9 mouse cellular contexts compared by ENCODE assay signal in genomic region chr1:135258380-135259127, GRCm38 (mm10). TPM values are rescaled to one million over a fixed set of nuclear protein-coding genes. Genes with fewer than 3 reads are reported as not detected.
A peak's percentile ranks its signal among the peaks of the same experiment; 100 is the strongest.
DNase-seq lines count a peak whose midpoint lies in the region; ATAC-seq and TF ChIP-seq lines count a peak whose summit lies in the region.
"Had no signal": no experiment of that assay in that cellular context is flagged by ENCODE, and none has a peak within 500 bp of the region (broad histone marks: within the 10 kb centered on the region; RNA-seq: fewer than 3 reads in every experiment).

Gene Elf3 (minus strand): TSS chr1:135258568.

- TF ChIP-seq POLR2A in heart, adult 2 months (IDR thresholded peaks at IDR 0.05; ENCODE audit: insufficient read depth, low read depth, low read length), result no peak
- TF ChIP-seq POLR2A in myocyte (IDR thresholded peaks at IDR 0.05; ENCODE audit: insufficient read length, low read depth), result no peak

- no peak for TF ChIP-seq CTCF in heart, adult 2 months (IDR thresholded peaks at IDR 0.05)

- no peak within 1 kb of the TSS for H3K27ac ChIP-seq in heart, adult 2 months
- 0 out of 2 replicates have a peak within 1 kb of the TSS, but pooled peaks have one; percentile 38 for H3K27ac ChIP-seq in hindbrain, embryonic 14.5 days

- TF ChIP-seq EP300 in heart, adult 2 months (IDR thresholded peaks at IDR 0.05; ENCODE audit: insufficient read depth, low read depth, low read length), result no peak

- H3K4me1 ChIP-seq in heart, adult 2 months (ENCODE audit: control insufficient read depth, insufficient read depth, low read length), result no peaks in the 10 kb centered on the region
- H3K4me1 ChIP-seq in hindbrain, embryonic 14.5 days (replicated peaks; ENCODE audit: control insufficient read depth, insufficient read depth, low read length), result peaks cover 10% of the 10 kb centered on the region; the same call in 1 of the 2 replicates

- intact Hi-C loops in heart, adult 2 months (cut with DNase I), result loop anchor here (1.0 to 2.0 kb wide), 3 partner anchors 86 to 110 kb away; no protein-coding TSS in a partner anchor

- peak within 1 kb of the TSS; percentile 48 for H3K4me2 ChIP-seq in hindbrain, embryonic 14.5 days (replicated peaks)
- peak within 1 kb of the TSS; percentile 44 for H3K4me2 ChIP-seq in myocyte (ENCODE audit: low read depth)

- peak within 1 kb of the TSS; percentile 18; the same call in 1 of the 2 replicates for H3K4me3 ChIP-seq in heart, adult 2 months
- H3K4me3 ChIP-seq in hindbrain, embryonic 14.5 days (replicated peaks; ENCODE audit: low read length), result peak within 1 kb of the TSS; percentile 13; the same call in 1 of the 2 replicates
- no peak within 1 kb of the TSS for H3K4me3 ChIP-seq in myocyte

- H3K79me2 ChIP-seq in heart, adult 2 months (replicated peaks; ENCODE audit: control insufficient read depth, insufficient read depth, low read length), result no peaks in the 10 kb centered on the region
- no peaks in the 10 kb centered on the region for H3K79me2 ChIP-seq in myocyte (ENCODE audit: control insufficient read depth, insufficient read depth)

- no peak within 1 kb of the TSS for H3ac ChIP-seq in myocyte (ENCODE audit: control insufficient read depth, insufficient read length)

- 32% methylated on average over 19 of the region's 19 CpGs for WGBS in heart, adult 2 months
- WGBS in hindbrain, embryonic 14.5 days, result 5% methylated on average over 19 of the region's 19 CpGs

- ATAC-seq in hindbrain, embryonic 14.5 days (ENCODE audit: low FRiP score), result peak; percentile 46

- no peaks in the 10 kb centered on the region for H3K36me3 ChIP-seq in heart, adult 2 months (ENCODE audit: control insufficient read depth, insufficient read depth, low read length)
- peaks cover 21% of the 10 kb centered on the region for H3K36me3 ChIP-seq in hindbrain, embryonic 14.5 days (replicated peaks; ENCODE audit: control insufficient read depth, insufficient read depth)
- no peaks in the 10 kb centered on the region for H3K36me3 ChIP-seq in myocyte (ENCODE audit: control insufficient read depth, insufficient read depth)

- no peaks in the 10 kb centered on the region for H3K9me3 ChIP-seq in hindbrain, embryonic 14.5 days (ENCODE audit: control insufficient read depth, low read length)

- H3K27me3 ChIP-seq in heart, adult 2 months (ENCODE audit: control insufficient read depth, insufficient read depth, low read length), result no peaks in the 10 kb centered on the region
- no peaks in the 10 kb centered on the region for H3K27me3 ChIP-seq in hindbrain, embryonic 14.5 days (ENCODE audit: control insufficient read depth, insufficient read depth, low read length)
- no peaks in the 10 kb centered on the region for H3K27me3 ChIP-seq in myocyte (ENCODE audit: control insufficient read depth, insufficient read depth, insufficient read length)

- H3K9ac ChIP-seq in heart, adult 2 months (ENCODE audit: low read depth, low read length), result no peak within 1 kb of the TSS
- no peak within 1 kb of the TSS for H3K9ac ChIP-seq in hindbrain, embryonic 14.5 days

- peak in 1 of 2 experiments; percentile 25 for DNase-seq in heart, adult 2 months
- no peak for DNase-seq in heart, adult 8-10 months (ENCODE audit: low spot score)
- DNase-seq in embryo, embryonic 9.5 days (ENCODE audit: extremely low spot score), result peak; percentile 70
- DNase-seq in hindbrain, embryonic 14.5 days (ENCODE audit: low spot score), result peak; percentile 49
- peak; percentile 68 for DNase-seq in liver
- DNase-seq in c-Kit-positive CD71-positive TER-119-positive erythroid progenitor cells, embryonic 14.5 days (ENCODE audit: low spot score), result no peak
- no peak for DNase-seq in spleen, adult 18-20 months

TF ChIP-seq in myocyte, 11 proteins besides CTCF, POLR2A, EP300 and RAD21:
- TF ChIP-seq POLR2AphosphoS2 (IDR thresholded peaks at IDR 0.05; ENCODE audit: insufficient read length, low read depth) (no peak), MYOG (IDR thresholded peaks at IDR 0.05; ENCODE audit: control insufficient read depth in 1 of 3, insufficient read depth in 1 of 3, insufficient read length in 2 of 3, low read depth in 2 of 3) (no peak), USF1 (IDR thresholded peaks at IDR 0.05; ENCODE audit: low read depth) (no peak), CEBPB (IDR thresholded peaks at IDR 0.05; ENCODE audit: insufficient read depth, poor library complexity, severe bottlenecking) (no peak), SRF (IDR thresholded peaks at IDR 0.05; ENCODE audit: control insufficient read depth, insufficient read length, low read depth) (no peak), REST (IDR thresholded peaks at IDR 0.05; ENCODE audit: insufficient read depth, insufficient read length) (no peak)

RNA-seq across cellular contexts. Expression of gene Elf3, which starts in this region (rescaled TPM):
- total RNA-seq in heart, adult 2 months (2021), result not detected
- polyA plus RNA-seq in heart, adult 2 months (2012; rRNA removed), result 2.0 TPM in 1 of 2 replicates, not detected in the other
- under 1 TPM in 1 of 4 experiments, not detected in 3; 0.14 TPM for total RNA-seq in heart, adult 8-10 months (2022)
- polyA plus RNA-seq in hindbrain, embryonic 14.5 days (2014; fragmentation: Nextera tagmentation; extraction: Ambion mirVana), result 0.09 and 0.14 TPM in 2 replicates
- 0.10 TPM for polyA plus RNA-seq in myocyte (2012; fragmentation: generic; extraction: Trizol)
- total RNA-seq: MEL had no signal

Comparison
In these comparisons a context has a peak if more than half of its experiments do, and no peak if none do; other contexts are left out.
1. Peak in DNase-seq, ATAC-seq, H3K4me3 ChIP-seq, H3K27ac ChIP-seq and H3K4me2 ChIP-seq in hindbrain, embryonic 14.5 days; RNA of the gene not detected or under 1 TPM.
2. DNase-seq: peak in embryo, embryonic 9.5 days (single experiment) and liver (single experiment); none in heart, adult 8-10 months (single experiment), c-Kit-positive CD71-positive TER-119-positive erythroid progenitor cells, embryonic 14.5 days (single experiment) and spleen, adult 18-20 months (0 of 2).